Mouse (Mus musculus): Measurements from ENCODE around the gene Chrna3. TPM values are rescaled to one million over a fixed set of nuclear protein-coding genes. Genes with fewer than 3 reads are reported as not detected.
A peak's percentile ranks its signal among the peaks of the same experiment; 100 is the strongest.

The Chrna3 gene
- polyA plus RNA-seq, 1 experiment from 2014 or later = 0.03 TPM

DNA sequence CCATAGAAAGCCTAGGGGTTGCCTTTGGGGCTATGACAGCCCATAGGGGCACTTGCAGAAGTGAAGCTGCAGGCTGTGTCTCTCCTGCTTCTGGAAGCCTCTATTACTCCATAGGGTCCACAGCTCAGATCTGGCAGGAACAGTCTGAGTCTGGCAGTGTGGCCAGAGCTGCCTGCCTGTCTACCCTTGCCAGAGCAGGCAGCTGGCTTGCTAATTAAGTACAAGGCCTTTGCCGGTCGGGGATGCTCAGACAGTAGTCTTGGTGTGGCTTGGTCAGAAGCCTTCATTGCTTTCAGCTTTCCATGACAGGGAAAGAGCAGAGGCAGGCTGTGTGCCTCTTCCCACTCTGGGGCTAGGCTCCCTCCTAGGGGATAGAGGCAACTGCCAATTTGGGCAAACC lies 15.0 kb upstream of the Chrna3 start:
- ChIA-PET CTCF (interaction anchor here (1.0 kb wide), 1 partner anchor 71 kb away, joined by 3 read pairs; no protein-coding TSS in a partner anchor), POLR2A (no interaction called here)
- DNase-seq (ENCODE audit: low read depth, low spot score) (no peak), ATAC-seq (no peak)
- TF ChIP-seq CTCF (IDR thresholded peaks at IDR 0.05) = no peak
- H3K27me3 ChIP-seq = peaks cover 5% of the 10 kb centered on the region
- in situ Hi-C loops (cut with MboI; ENCODE audit: low pct_unique_long_range_greater_than_20kb) = no loop called here

DNA sequence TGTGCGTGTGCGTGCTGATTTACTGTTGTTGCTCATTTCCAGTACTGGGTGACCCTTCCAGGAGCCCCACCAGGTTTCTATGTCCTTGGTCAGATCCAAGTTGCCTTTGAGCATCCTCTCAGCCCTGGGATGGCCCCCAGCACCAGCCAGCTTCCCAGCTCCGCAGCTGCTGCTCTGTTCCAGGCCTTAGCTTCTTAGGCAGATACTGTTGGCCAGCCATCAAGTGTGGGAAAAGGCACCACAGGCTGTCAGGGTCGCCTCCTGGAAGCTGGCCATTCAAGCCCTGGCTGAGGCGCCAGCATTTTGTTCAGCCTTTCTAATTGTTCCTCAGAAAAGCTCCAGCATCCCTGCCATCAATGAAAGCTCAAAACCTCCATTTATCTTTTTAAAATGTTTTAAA lies 13.6 kb upstream of the Chrna3 start:
- no peak for TF ChIP-seq CTCF (IDR thresholded peaks at IDR 0.05)
- CTCF ChIA-PET = no interaction called here
- DNase-seq (ENCODE audit: low read depth, low spot score) (no peak), ATAC-seq (no peak)
- H3K27me3 ChIP-seq = peaks cover 6% of the 10 kb centered on the region
- POLR2A ChIA-PET = no interaction called here
- in situ Hi-C loops (cut with MboI; ENCODE audit: low pct_unique_long_range_greater_than_20kb) = loop anchor here (10.0 kb wide), 1 partner anchor 345 kb away; no protein-coding TSS in a partner anchor

DNA sequence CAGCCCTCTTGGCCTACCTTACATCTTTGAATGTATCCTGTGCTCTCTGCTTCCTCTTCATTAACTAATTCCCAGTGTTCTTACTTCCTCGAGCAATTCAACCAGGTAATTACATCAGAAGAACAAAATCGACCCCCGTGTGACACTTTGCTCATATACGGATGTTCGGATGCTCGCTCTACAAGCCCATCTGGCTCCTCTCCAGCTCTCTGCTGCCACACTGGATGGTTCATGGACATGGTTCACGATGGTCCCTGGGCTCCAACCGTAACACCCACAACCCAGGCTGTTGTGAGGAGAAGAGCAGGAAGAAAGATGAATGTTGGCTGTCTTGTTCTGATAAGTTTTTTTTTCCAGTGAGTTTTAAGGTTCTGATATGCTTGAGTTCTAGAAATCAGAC lies 12.6 kb upstream of the Chrna3 start:
- TF ChIP-seq CTCF (IDR thresholded peaks at IDR 0.05) = no peak
- peaks cover 6% of the 10 kb centered on the region for H3K27me3 ChIP-seq
- ATAC-seq (no peak), DNase-seq (ENCODE audit: low read depth, low spot score) (no peak)
- ChIA-PET CTCF (no interaction called here), POLR2A (no interaction called here)
- in situ Hi-C loops (cut with MboI; ENCODE audit: low pct_unique_long_range_greater_than_20kb) = loop anchor here (10.0 kb wide), 1 partner anchor 346 kb away; no protein-coding TSS in a partner anchor

DNA sequence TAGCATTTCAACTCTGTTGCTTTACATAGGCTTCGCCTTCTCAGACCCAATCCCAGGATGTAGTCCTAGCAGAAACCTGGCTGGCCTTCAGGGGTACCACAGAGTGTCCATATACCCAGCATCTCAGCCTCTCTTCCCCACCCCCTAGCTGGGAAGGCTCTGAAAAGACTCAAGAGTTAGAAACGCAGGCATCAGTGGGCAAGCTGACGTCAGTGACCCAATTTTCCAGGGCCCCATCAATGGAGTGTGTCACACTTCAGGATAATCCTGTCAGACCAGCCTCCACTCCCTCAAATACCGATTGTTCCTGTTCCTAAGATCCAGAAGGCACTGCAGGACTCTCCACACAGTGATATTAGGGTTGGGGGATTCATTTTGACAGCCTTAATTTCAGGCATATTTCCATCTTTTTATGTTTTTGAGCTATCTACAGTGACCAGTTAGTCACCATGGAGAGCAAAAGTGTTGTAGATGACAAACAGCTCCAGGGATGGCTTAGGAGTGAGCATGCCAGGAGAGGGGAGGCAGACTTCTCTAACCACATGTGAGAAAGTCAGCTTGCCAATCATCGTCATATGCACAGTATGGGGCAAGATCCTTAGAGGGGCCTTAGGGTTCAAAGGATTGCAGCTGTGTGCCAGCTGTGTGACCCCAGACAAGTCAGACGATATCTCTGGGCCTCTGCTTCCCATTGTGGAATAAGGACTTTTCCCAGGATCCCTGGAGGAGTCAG lies 5.2 kb upstream of the Chrna3 start:
- ATAC-seq = no peak
- no peak for DNase-seq (ENCODE audit: low read depth, low spot score)
- no peak for TF ChIP-seq CTCF (IDR thresholded peaks at IDR 0.05)
- in situ Hi-C loops (cut with MboI; ENCODE audit: low pct_unique_long_range_greater_than_20kb) = loop anchor here (10.0 kb wide), 1 partner anchor 353 kb away; no protein-coding TSS in a partner anchor
- ChIA-PET POLR2A (no interaction called here), CTCF (interaction anchor here (0.9 to 1.4 kb wide), 2 partner anchors 9 to 72 kb away, joined by 3 read pairs; no protein-coding TSS in a partner anchor)
- peaks cover 24% of the 10 kb centered on the region for H3K27me3 ChIP-seq

DNA sequence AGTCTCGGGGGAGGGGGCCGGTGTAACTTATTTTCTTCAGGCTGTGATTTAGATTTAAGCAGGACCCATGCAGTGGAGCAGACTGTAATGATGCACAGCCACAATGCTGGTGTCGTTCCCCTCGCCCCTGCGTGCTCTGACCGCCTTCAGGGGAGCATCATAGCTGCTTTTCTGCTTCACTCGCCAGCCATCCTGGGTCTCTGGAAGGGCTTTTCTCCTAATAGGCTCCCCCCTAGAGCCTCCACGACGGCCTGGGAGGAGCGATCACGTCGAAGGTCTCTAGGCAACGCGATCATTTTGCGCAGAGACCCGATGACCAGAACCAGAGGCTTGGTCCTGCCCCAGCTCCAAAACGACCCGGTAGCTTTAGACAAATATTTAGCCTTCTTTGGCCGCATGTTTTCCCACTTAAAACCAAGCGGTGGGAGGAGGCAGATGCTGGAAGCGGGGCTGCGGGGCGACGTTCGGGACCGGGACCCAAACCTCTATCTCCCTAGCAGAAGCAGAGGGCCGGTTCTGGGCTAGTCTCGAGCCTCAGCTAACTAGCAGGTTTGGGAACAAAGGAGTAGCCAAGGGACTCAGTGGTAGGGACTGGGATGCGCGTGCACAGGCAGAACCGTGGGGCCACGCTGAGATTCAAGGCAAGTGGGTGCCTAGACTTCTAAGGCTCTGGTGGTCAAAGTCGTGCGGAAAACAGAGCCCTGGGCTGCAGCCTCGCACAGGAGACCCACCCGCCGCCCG lies 658 bp downstream of the Chrna3 start:
- ChIA-PET POLR2A (no interaction called here), CTCF (interaction anchor here (1.2 to 2.9 kb wide), 2 partner anchors 12 to 88 kb away, joined by 4 to 9 read pairs; no protein-coding TSS in a partner anchor)
- H3K27me3 ChIP-seq = peaks cover 36% of the 10 kb centered on the region
- no peak for DNase-seq (ENCODE audit: low read depth, low spot score)
- in situ Hi-C loops (cut with MboI; ENCODE audit: low pct_unique_long_range_greater_than_20kb) = loop anchor here (10.0 kb wide), 1 partner anchor 289 kb away; no protein-coding TSS in a partner anchor
- TF ChIP-seq CTCF (IDR thresholded peaks at IDR 0.05) = no peak
- ATAC-seq = no peak

DNA sequence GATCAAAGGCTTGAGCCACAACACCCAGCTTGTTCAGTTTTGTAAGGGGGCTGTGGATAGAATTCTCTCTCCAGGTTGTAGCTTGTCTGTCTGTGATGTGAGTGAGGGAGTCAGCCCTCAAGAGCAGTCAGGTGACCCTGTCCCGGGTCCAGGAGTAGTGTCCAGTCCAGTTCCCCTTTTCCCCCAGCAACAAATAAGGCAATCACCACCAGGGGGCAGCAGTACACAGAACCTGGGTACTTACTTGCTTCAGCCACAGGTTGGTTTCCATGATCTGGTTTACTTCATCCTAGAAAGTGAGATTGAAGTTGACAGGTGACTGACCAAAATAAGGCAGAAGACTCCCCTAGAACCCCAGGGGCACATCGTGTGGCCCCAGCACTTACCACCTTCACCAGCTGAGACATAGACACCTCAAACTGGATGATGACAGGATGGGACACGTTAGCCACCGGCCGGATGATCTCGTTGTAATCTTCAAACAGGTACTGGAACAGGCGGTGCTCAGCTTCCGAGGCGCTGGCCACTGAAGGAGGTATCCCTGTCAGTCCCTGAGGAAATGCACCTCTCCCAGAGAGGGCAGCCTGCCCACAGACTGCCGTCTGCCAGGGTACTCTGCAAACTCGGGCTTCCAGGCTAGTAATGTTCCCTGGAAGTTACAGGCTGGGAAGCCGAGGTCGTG lies 2.3 kb downstream of the Chrna3 start:
- peak; percentile 26 for ATAC-seq
- peak; percentile 82 for TF ChIP-seq CTCF (IDR thresholded peaks at IDR 0.05)
- POLR2A ChIA-PET = no interaction called here
- no peak for DNase-seq (ENCODE audit: low read depth, low spot score)
- in situ Hi-C loops (cut with MboI; ENCODE audit: low pct_unique_long_range_greater_than_20kb) = loop anchor here (5.0 to 10.0 kb wide), 2 partner anchors 88 to 291 kb away; no protein-coding TSS in a partner anchor
- CTCF ChIA-PET = interaction anchor here (0.7 to 2.9 kb wide), 14 partner anchors 9 to 288 kb away, joined by 3 to 9 read pairs (median 3); no protein-coding TSS in a partner anchor
- peaks cover 36% of the 10 kb centered on the region for H3K27me3 ChIP-seq

DNA sequence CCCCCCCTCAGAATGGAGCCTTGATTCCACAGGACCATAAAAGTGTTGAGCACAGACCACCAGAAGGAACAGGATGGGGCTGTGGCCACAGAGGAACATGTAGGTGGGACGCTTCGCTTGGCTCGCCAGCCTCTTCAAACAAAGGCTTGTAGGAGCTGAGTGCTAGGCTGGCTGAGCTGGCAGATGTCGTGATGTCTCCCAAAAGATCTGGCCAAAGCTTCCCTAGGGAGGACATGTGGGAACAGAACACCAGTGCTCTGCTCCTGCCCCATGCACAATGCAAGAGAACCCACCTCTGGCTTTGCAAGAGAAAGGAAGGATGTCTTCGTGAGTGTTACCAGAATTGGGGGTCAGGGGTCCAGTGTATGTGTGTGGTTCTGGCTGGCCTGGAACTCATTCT lies 3.0 kb downstream of the Chrna3 start:
- no peak for TF ChIP-seq CTCF (IDR thresholded peaks at IDR 0.05)
- in situ Hi-C loops (cut with MboI; ENCODE audit: low pct_unique_long_range_greater_than_20kb) = loop anchor here (5.0 to 10.0 kb wide), 2 partner anchors 89 to 291 kb away; no protein-coding TSS in a partner anchor
- POLR2A ChIA-PET = no interaction called here
- CTCF ChIA-PET = interaction anchor here (0.7 to 2.9 kb wide), 9 partner anchors 8 to 288 kb away, joined by 3 to 9 read pairs (median 3); no protein-coding TSS in a partner anchor
- ATAC-seq = no peak
- peaks cover 36% of the 10 kb centered on the region for H3K27me3 ChIP-seq
- DNase-seq (ENCODE audit: low read depth, low spot score) = no peak

DNA sequence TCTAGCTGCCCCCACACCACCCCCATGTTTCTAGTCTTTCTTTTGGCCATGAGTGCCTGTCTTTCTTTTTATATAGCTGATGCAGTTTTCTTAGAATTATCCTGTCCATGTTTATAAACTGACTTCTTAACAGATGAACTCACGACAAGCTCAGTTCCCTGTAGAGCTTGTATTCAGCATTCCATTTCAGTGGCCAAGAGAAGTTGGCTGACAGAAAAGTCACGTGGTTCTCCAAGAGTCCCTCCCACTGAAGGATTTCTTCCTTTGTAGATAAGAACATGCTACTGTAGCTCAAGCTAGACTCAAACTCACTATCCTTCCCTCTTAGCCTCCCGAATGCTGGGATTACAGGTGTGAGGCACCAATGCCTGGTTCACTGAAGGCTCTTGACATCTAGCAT lies 9.4 kb downstream of the Chrna3 start:
- ChIA-PET CTCF (interaction anchor here (0.8 kb wide), 1 partner anchor 94 kb away, joined by 3 read pairs; no protein-coding TSS in a partner anchor), POLR2A (interaction anchor here (0.6 kb wide), 1 partner anchor 165 kb away, joined by 4 read pairs; no protein-coding TSS in a partner anchor)
- no peak for DNase-seq (ENCODE audit: low read depth, low spot score)
- no peak for ATAC-seq
- no peak for TF ChIP-seq CTCF (IDR thresholded peaks at IDR 0.05)
- H3K27me3 ChIP-seq = peaks cover 14% of the 10 kb centered on the region
- in situ Hi-C loops (cut with MboI; ENCODE audit: low pct_unique_long_range_greater_than_20kb) = no loop called here

DNA sequence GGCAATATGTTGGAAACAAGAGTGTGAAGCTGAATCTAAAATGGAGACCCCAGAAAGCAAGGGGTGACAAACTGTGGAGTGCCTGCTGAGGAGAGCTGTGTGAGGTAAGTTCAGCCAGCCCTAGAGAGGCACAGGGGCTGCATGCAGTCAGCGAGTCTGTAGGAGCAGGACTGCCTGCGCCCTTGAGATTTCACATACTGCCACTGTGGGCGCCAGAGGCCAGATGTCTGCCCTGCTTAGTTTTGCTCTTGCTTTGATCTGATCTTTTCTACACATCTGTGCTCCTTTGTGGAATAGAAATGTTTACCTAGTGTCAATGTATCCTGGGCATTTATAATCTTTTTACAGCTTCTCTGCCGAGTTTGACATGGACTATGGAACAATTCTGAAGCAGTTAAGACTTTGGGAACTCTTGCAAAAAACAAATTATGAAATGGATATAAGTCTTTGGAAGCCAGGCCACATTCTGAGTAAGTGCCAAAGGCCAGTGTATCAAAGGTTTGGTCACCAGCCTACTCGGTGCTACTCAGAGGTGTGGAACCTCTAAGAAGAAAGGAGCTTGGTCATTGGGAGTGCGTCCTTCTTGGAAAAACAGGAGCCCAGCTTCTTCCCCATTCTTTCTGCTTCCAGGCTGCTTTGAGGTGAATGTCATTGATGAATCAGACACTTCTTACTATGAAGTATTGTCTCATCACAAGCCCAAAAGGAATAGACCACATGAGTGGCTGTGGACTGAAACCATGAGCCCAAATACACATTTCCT lies 15.6 kb downstream of the Chrna3 start:
- CTCF ChIA-PET = interaction anchor here (1.5 kb wide), 1 partner anchor 12 kb away, joined by 5 read pairs; no protein-coding TSS in a partner anchor
- H3K27me3 ChIP-seq = peaks cover 18% of the 10 kb centered on the region
- in situ Hi-C loops (cut with MboI; ENCODE audit: low pct_unique_long_range_greater_than_20kb) = no loop called here
- DNase-seq (ENCODE audit: low read depth, low spot score) (no peak), ATAC-seq (no peak)
- TF ChIP-seq CTCF (IDR thresholded peaks at IDR 0.05) = no peak
- POLR2A ChIA-PET = no interaction called here

Data from Patski (cell line).